Mouse (Mus musculus): ENCODE data around the gene Ppp1r12c. TPM values are rescaled to one million over a fixed set of nuclear protein-coding genes. Genes with fewer than 3 reads are reported as not detected.
A peak's percentile ranks its signal among the peaks of the same experiment; 100 is the strongest.

Ppp1r12c gene
- polyA plus RNA-seq, 2 experiments: 59.1 to 103 TPM

- no peaks in the 10 kb centered on the region for H3K9me3 ChIP-seq (ENCODE audit: control insufficient read depth, low read length)
- TF ChIP-seq POLR2A (IDR thresholded peaks at IDR 0.05; ENCODE audit: borderline replicate concordance, extremely low read depth, insufficient read depth, insufficient read length): no peak
- no peaks in the 10 kb centered on the region for H3K4me1 ChIP-seq (ENCODE audit: control insufficient read depth, insufficient read depth, low read length)
- H3K36me3 ChIP-seq (ENCODE audit: control insufficient read depth, insufficient read depth, low read length): no peaks in the 10 kb centered on the region
- WGBS: 69% methylated on average over 13 of the region's 16 CpGs
- no peak for DNase-seq (ENCODE audit: low spot score)
- peak within 1 kb of the TSS; percentile 44 for H3K9ac ChIP-seq (ENCODE audit: low read depth, low read length, severe bottlenecking)
- no peak within 1 kb of the TSS; the same call in 1 of the 2 replicates for H3K27ac ChIP-seq (replicated peaks; ENCODE audit: low read depth, low read length)
- H3K27me3 ChIP-seq (ENCODE audit: control insufficient read depth, insufficient read depth, low read length): no peaks in the 10 kb centered on the region
- peak within 1 kb of the TSS; percentile 21 for H3K4me3 ChIP-seq (replicated peaks; ENCODE audit: low read length)
- peak within 1 kb of the TSS; percentile 26; the same call in 1 of the 2 replicates for H3K4me2 ChIP-seq (replicated peaks; ENCODE audit: low read depth, low read length, severe bottlenecking)
- ATAC-seq (ENCODE audit: low FRiP score, low read depth): peak; percentile 44; the same call in 1 of the 2 replicates
These were observed 40.7 kb downstream of the Ppp1r12c start, which contains the start of gene Eps8l1 for GRCm38 (mm10) chr7:4460576-4461434. Gene Eps8l1, plus strand, starts transcription at chr7:4460674.

DNA sequence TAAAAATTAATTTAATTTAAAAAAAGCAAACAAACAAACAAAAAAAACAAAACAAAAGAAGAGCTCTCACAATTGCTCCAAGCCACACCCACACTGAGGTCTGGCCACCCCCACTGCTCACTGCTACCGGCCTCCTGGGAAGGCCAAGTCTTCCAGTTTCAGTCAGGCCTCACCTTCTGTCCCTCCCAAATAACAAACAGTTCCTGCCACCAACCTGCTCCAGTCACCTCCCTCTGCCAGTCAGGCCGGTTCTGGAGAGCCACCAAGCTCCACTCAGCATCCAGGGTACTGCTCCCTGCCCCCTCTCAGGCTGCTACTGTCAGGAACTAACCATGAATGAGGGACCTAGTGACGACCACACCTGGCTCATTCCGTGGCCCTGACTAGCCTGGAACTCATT lies 48.8 kb downstream of the Ppp1r12c start:
- Histone ChIP-seq H3K27me3 (ENCODE audit: control insufficient read depth, insufficient read depth, low read length) (no peaks in the 10 kb centered on the region), H3K4me1 (ENCODE audit: control insufficient read depth, insufficient read depth, low read length) (no peaks in the 10 kb centered on the region), H3K9ac (ENCODE audit: low read depth, low read length, severe bottlenecking) (no peak overlapping the region), H3K27ac (replicated peaks; ENCODE audit: low read depth, low read length) (no peak overlapping the region), H3K4me2 (replicated peaks; ENCODE audit: low read depth, low read length, severe bottlenecking) (no peak overlapping the region), H3K9me3 (ENCODE audit: control insufficient read depth, low read length) (no peaks in the 10 kb centered on the region), H3K4me3 (replicated peaks; ENCODE audit: low read length) (no peak overlapping the region), H3K36me3 (ENCODE audit: control insufficient read depth, insufficient read depth, low read length) (no peaks in the 10 kb centered on the region)
- DNase-seq (ENCODE audit: low spot score) (no peak), ATAC-seq (ENCODE audit: low FRiP score, low read depth) (no peak)
- no peak for TF ChIP-seq POLR2A (IDR thresholded peaks at IDR 0.05; ENCODE audit: borderline replicate concordance, extremely low read depth, insufficient read depth, insufficient read length)
- 7% methylated on average over 4 of the region's 4 CpGs for WGBS

- WGBS: 8% methylated on average over 2 of the region's 2 CpGs
- TF ChIP-seq POLR2A (IDR thresholded peaks at IDR 0.05; ENCODE audit: borderline replicate concordance, extremely low read depth, insufficient read depth, insufficient read length): no peak
- DNase-seq (ENCODE audit: low spot score) (no peak), ATAC-seq (ENCODE audit: low FRiP score, low read depth) (no peak)
- Histone ChIP-seq H3K4me2 (replicated peaks; ENCODE audit: low read depth, low read length, severe bottlenecking) (no peak overlapping the region), H3K9me3 (ENCODE audit: control insufficient read depth, low read length) (no peaks in the 10 kb centered on the region), H3K36me3 (ENCODE audit: control insufficient read depth, insufficient read depth, low read length) (peaks cover under 1% of the 10 kb centered on the region; the same call in 1 of the 2 replicates), H3K9ac (ENCODE audit: low read depth, low read length, severe bottlenecking) (no peak overlapping the region), H3K27ac (replicated peaks; ENCODE audit: low read depth, low read length) (no peak overlapping the region), H3K4me3 (replicated peaks; ENCODE audit: low read length) (no peak overlapping the region), H3K27me3 (ENCODE audit: control insufficient read depth, insufficient read depth, low read length) (no peaks in the 10 kb centered on the region), H3K4me1 (ENCODE audit: control insufficient read depth, insufficient read depth, low read length) (no peaks in the 10 kb centered on the region; the same call in 1 of the 2 replicates)
These were observed 52.3 kb downstream of the Ppp1r12c start for GRCm38 (mm10) chr7:4449211-4449610.

DNA sequence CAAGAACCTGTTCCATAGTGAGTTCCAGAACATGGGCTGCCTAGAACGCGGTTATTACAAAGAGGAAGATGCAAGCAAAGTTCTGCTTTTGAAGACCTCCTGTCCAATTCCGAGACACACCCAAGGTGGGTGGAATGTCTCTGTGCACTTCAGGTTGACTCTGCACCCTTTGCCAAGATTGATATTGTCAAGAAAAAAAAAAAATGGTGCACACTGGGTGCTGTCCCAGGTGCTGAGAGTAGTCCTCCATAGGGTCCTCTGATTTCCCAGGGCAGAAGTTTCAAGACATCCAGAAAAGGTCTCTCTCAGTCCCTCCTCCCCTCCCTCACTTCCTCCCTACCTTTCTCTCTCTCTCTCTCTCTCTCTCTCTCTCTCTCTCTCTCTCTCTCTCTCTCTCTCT lies 53.0 kb downstream of the Ppp1r12c start:
- no peaks in the 10 kb centered on the region for H3K27me3 ChIP-seq (ENCODE audit: control insufficient read depth, insufficient read depth, low read length)
- peaks cover 8% of the 10 kb centered on the region for H3K36me3 ChIP-seq (ENCODE audit: control insufficient read depth, insufficient read depth, low read length)
- H3K9me3 ChIP-seq (ENCODE audit: control insufficient read depth, low read length): no peaks in the 10 kb centered on the region
- no peaks in the 10 kb centered on the region; the same call in 1 of the 2 replicates for H3K4me1 ChIP-seq (ENCODE audit: control insufficient read depth, insufficient read depth, low read length)
- ATAC-seq (ENCODE audit: low FRiP score, low read depth): no peak
- no peak for TF ChIP-seq POLR2A (IDR thresholded peaks at IDR 0.05; ENCODE audit: borderline replicate concordance, extremely low read depth, insufficient read depth, insufficient read length)
- whole genome bisulfite sequencing: 82% methylated on average over 3 of the region's 3 CpGs
- no peak for DNase-seq (ENCODE audit: low spot score)
- H3K27ac ChIP-seq (replicated peaks; ENCODE audit: low read depth, low read length): no peak overlapping the region
- no peak overlapping the region for H3K4me3 ChIP-seq (replicated peaks; ENCODE audit: low read length)
- no peak overlapping the region for H3K4me2 ChIP-seq (replicated peaks; ENCODE audit: low read depth, low read length, severe bottlenecking)
- H3K9ac ChIP-seq (ENCODE audit: low read depth, low read length, severe bottlenecking): no peak overlapping the region

DNA sequence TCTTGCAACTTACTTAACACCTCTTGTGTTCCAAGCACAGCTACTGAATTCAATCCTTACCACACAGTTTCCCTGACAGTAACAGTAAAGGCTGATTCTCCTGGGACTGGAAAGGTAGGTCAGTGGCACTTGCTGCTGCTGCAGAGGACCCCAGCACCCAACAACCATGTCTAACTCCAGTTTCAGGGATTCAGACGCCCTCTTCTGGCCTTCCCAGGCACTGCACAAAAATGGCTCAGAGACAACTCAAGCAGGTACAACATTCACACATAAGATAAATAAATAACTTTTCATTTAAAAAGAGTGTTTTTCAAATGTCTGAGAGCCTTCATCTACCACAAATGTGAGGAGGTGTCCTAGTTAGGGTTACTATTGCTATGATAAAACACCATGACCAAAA lies 54.3 kb downstream of the Ppp1r12c start:
- Histone ChIP-seq H3K4me2 (replicated peaks; ENCODE audit: low read depth, low read length, severe bottlenecking) (no peak overlapping the region), H3K27ac (replicated peaks; ENCODE audit: low read depth, low read length) (no peak overlapping the region), H3K4me3 (replicated peaks; ENCODE audit: low read length) (no peak overlapping the region), H3K9ac (ENCODE audit: low read depth, low read length, severe bottlenecking) (no peak overlapping the region), H3K36me3 (ENCODE audit: control insufficient read depth, insufficient read depth, low read length) (peaks cover 21% of the 10 kb centered on the region), H3K4me1 (ENCODE audit: control insufficient read depth, insufficient read depth, low read length) (no peaks in the 10 kb centered on the region; the same call in 1 of the 2 replicates), H3K9me3 (ENCODE audit: control insufficient read depth, low read length) (no peaks in the 10 kb centered on the region), H3K27me3 (ENCODE audit: control insufficient read depth, insufficient read depth, low read length) (no peaks in the 10 kb centered on the region)
- 8% methylated on average over 1 of the region's 1 CpGs for WGBS
- ATAC-seq (ENCODE audit: low FRiP score, low read depth) (no peak), DNase-seq (ENCODE audit: low spot score) (no peak)
- no peak for TF ChIP-seq POLR2A (IDR thresholded peaks at IDR 0.05; ENCODE audit: borderline replicate concordance, extremely low read depth, insufficient read depth, insufficient read length)

Data from limb, embryonic 14.5 days (tissue).